Mouse (Mus musculus): ENCODE results near the gene Fcrl5.
A peak's percentile ranks its signal among the peaks of the same experiment; 100 is the strongest.

Gene Fcrl5

DNA sequence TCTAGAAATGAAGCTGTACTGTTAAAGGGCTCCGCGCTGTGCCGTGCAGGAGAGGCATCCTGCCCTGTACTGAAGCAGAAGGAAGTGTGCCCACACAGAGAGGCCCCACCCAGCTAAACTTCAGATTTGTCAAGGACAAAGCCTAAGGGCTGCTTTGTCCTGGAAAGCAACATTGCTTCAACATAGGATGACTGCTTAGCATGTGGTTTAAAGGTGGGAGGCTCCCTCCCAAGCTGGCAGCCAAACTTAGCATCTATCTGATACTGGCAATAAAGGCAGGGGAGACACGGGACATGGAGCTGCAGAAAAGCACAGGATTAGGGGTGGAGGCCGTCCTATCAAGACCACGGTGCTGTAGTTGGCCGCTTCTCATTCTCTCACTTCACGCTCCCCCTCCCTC is 65.6 kb downstream of the Fcrl5 start:
- no peak for DNase-seq

GRCm38 (mm10) chr3:87502771-87503170 is 67.2 kb downstream of the Fcrl5 start:
- DNase-seq: no peak

- DNase-seq: peak in 1 of 2 experiments; percentile 31
Observed at GRCm38 (mm10) chr3:87504330-87504729, 68.8 kb downstream of the Fcrl5 start.

DNA sequence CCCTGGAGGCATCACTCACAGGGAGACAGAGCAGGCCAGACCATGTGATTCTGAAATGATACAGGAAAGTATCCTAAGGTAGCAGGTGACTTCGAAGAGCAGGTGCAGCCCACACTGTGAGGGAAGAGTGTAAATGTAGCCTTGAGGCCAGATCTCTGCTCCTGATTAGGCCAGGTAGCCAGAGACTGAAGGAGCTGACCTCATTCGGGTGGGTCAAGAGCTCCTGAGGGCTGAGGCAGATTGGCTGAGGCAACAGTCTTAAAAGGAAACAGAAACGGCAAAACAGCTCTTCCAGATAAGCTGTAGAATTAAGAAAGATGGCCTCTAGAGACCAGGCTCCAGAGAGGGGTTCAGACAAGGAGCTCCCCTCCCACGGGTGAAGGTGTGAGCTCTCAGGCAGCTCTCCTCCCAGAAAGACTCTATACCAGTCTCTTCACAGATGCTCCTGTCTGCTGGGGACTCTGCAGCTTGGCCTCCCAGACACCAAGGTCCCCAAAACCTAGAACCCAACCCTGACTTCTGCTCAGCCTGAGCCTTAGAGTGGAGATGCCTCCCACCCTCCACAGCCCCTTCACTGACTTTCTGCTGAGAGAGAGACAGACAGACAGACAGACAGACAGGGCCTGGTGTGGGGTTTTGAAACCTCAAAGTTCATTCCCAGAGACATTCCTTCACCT is 69.3 kb downstream of the Fcrl5 start:
- no peak for DNase-seq

DNA sequence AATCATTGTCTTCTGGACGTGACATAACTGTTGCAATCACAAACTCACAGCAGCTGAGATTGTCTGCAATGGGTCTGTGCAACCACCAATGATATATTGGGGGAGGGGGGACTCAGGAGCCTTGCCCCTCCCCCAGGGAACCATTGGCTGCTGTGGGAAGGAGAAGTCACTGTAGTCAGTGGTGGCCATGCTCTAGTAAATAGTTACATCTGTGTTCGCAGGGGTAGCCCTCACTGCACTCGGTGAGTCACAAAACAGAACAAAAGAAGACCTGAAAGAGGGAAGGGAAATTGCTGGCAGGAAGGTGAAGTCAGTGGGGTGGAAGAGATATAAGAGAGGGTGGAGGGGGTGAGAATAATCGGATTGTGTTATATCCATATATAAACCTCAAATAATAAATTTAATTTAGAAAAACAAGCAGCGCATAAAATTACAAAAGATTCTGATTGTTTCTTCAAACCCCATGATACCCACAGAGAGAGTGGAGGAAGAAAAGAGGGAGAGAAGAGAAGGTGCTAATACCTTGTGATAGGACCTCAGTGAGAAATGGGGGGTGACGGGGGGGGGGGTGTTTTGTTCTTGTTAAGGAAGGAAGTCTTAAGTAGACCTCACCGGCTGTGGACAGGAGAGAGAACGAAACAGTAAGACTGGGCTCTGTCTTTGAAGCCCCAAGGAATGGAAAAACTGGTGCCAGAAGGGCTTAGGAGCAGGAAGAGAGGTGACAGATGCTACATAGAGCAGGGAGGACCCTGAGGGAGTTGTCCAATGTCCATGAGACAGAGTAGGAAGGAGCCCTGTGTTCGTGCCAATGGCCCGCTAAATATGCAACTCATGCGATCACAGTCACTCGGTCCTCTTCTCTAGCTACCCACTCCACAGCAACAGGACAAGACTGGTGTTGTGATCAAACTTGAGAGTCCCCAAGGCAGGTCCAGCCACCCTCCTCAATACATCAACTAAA is 71.2 kb downstream of the Fcrl5 start:
- no peak for DNase-seq

- DNase-seq: peak; percentile 91 to 97
Observed at GRCm38 (mm10) chr3:87508205-87508901, 72.8 kb downstream of the Fcrl5 start.

DNA sequence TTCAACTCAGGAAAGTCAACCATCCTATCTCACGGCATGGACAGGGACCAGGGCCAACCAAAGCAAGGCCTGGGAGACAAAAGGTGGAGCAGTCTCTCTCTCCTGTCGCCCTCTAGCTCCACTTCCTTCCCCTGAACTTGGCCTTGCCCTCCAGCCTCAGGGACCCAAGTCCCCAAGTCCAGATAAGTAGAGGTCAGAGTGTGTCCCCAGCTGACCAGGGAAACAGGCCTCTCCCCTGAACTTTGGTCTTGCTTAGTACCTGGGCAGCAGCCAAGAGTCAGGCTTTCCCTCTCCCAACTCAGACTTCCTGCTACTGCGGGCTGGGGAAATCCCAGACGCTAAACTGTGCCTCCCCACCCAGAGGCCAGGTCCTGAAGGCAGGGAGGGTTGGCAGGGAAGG is 73.5 kb downstream of the Fcrl5 start:
- DNase-seq: peak; percentile 85 to 92

- DNase-seq: no peak
Observed at GRCm38 (mm10) chr3:87510832-87511231, 75.3 kb downstream of the Fcrl5 start.

DNA sequence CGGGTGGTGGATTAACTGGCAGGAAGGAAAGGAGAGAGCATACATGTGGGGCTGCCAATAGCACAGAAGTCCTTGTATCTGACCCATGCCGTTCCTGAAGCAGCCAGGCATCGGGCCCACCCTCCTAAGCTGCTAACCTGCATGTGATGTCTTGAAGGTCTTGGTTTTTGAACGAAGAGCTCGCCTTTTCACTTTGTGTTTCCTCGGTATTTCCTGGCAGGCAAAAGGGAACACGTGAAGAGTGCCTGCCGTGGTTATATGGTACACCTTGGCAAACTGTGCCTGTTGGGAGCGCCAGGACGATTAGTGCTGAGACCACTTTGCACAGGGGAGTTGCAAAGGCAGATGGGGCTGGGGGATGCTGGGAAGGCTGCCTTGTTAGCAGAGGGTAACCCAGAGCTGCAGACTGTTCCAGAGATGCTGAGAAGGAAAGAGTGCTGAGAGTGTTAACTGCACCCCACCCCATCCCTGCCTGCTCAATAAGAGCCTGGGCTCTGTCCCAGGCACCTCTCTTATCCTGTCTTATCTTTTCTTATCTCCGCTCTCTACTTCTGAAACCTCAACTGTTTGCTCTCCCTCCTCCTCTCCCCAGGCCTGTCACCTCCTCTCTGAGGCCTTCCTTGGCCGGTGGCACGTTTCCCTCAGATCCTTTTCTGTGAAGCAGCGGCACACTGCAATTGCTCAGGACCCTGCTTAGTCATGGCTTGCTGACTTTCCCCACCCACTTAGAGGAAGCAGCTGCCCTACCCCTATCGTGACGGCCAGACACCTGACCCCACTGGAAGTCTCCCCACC is 76.6 kb downstream of the Fcrl5 start:
- DNase-seq: no peak

- DNase-seq: peak; percentile 67 to 74
Observed at GRCm38 (mm10) chr3:87515567-87516081, 80.1 kb downstream of the Fcrl5 start.

DNA sequence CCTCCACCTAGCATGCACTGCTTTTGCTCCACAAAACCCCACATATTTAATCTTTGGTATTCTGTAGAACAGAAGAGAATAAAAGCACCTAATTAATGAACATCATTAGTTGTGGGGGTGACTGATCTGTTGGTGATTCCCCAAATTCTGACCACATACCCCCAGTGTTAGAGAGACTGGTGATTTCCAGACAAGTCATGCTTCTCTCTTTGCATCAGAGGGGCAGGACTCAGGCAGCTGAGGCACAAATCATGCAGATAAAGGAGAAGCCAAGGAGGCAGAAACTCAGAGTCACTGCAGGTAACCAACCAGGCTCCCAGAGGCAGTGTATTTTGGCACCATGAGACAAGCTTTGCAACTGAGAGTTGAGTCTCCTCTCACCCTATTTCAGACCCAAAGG is 82.9 kb downstream of the Fcrl5 start:
- no peak for DNase-seq

GRCm38 (mm10) chr3:87521126-87521525 is 85.6 kb downstream of the Fcrl5 start:
- no peak for DNase-seq

GRCm38 (mm10) chr3:87521833-87522232 is 86.3 kb downstream of the Fcrl5 start:
- DNase-seq: no peak

GRCm38 (mm10) chr3:87523701-87524100 is 88.1 kb downstream of the Fcrl5 start:
- no peak for DNase-seq

DNA sequence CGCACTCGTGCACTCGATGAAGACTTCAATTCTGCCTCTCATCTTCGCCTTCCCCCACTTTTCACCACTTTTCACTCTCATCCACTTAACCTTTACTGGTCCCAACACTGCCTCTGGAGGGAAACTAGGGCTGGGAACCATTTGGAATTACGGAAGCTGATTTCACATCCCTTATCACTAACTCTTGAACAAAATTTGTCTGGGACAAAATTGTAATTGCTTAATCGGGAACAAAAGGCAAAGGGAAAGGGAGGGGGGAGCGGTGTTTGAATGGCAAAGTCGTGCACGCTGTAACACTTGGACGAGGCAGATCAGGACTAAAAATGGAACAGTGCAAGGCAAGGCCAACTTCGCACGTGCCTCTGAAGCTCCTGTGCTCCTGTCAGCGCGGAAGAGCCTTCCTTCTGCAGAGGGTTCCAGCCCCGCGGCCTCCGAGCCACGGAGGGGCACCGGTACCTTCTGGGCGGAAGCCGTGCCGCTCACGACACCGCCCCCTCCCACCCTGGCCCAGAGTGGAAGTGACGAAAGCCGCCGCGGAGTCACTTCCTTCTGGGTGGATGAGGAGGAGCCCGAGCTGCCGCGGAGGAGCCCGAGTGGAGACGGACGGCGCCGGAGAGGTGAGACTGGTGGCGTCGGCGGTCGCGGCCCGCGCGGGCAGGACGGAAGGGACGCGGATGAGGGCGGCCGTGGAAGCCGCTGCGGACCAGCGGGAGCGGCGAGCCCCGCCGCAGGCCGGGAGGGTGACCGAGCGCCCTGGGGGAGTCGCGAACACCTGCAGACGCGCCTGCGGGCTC is 89.7 kb downstream of the Fcrl5 start, which contains the start of gene Etv3:
TSS of gene Etv3 (plus strand) at position 365 of the 794 bp plus-strand sequence.
- peak; percentile 91 to 95 for DNase-seq

- DNase-seq: peak in 1 of 2 experiments; percentile 24
Observed at GRCm38 (mm10) chr3:87525837-87526570, 90.4 kb downstream of the Fcrl5 start.

DNA sequence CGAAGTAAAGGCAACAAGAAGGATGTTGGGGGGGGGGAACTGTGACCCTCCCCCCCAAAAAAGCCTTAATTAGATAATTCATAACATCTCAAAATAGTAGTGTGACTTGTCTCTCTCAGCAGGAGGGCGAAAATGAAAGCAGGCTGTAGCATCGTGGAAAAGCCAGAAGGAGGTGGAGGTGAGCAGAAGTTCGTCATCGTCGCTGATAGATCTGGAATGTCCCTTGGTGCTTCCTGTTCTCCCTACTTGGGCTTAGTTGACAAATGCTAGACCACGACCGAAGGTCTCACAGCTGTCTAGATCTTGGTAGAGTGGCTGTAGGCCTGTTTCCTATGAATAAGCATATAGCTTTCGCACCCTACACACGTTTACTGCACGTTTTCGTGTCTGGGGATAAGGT is 91.6 kb downstream of the Fcrl5 start:
- no peak for DNase-seq

DNA sequence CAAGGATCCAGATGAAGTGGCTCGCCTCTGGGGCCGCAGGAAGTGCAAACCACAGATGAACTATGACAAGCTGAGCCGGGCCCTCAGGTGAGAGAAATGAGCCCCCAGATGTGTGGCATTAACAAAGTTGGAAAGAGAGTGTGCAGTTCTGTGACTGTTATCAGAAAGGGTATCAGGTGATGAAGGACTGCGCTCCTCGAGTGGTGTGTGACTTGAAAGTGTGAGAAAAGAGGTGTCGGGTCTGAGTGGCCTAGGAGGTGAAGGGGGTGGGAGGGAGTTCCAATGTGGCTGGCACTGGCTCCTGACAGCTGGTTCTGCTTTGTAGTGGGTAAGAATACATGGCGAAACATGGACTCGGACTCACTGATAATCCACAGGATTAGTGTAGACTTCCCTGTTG is 92.4 kb downstream of the Fcrl5 start:
- DNase-seq: no peak

GRCm38 (mm10) chr3:87528841-87529240 is 93.3 kb downstream of the Fcrl5 start:
- DNase-seq: no peak

- no peak for DNase-seq
Observed at GRCm38 (mm10) chr3:87529568-87529967, 94.0 kb downstream of the Fcrl5 start.

- DNase-seq: no peak
Observed at GRCm38 (mm10) chr3:87530234-87530633, 94.7 kb downstream of the Fcrl5 start.

Measured in kidney, postnatal 25 days (tissue).